Mouse (Mus musculus): Measurements from ENCODE around the gene Trim27.

Trim27 gene

GRCm38 (mm10) chr13:21172241-21173027, 6.8 kb upstream of the Trim27 start:
- DNase-seq (ENCODE audit: low spot score): peak; percentile 58

DNA sequence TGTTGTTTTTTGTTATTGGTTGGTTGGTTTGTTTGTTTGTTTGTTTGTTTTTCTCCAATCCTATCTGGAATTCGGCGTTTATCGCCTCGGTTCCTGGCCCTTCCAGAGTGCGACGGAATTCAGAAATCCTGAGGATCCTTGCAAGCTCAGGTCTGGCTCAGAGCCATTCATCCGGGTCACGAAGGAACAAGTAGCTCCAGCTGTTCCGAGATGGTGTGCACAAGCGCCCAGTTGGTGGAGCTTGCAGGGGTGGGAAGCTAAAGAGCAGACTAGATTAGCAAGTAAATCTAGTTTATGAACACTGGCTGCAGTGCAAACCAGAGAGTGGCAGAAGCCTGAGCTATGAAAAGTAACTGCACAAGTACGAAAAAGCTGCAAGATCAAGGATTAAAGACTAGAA, 6.2 kb upstream of the Trim27 start:
- DNase-seq (ENCODE audit: low spot score): peak; percentile 83

- DNase-seq (ENCODE audit: low spot score): no peak
These were observed 2.5 kb upstream of the Trim27 start for GRCm38 (mm10) chr13:21176733-21177132.

- no peak for DNase-seq (ENCODE audit: low spot score)
These were observed 1.6 kb upstream of the Trim27 start for GRCm38 (mm10) chr13:21177657-21178056.

GRCm38 (mm10) chr13:21178364-21178763, 881 bp upstream of the Trim27 start:
- no peak for DNase-seq (ENCODE audit: low spot score)

- DNase-seq (ENCODE audit: low spot score): peak; percentile 68
These were observed 692 bp downstream of the Trim27 start for GRCm38 (mm10) chr13:21179724-21180550.

- no peak for DNase-seq (ENCODE audit: low spot score)
These were observed 1.6 kb downstream of the Trim27 start for GRCm38 (mm10) chr13:21180551-21181530.

- no peak for DNase-seq (ENCODE audit: low spot score)
These were observed 2.8 kb downstream of the Trim27 start for GRCm38 (mm10) chr13:21181996-21182395.

- DNase-seq (ENCODE audit: low spot score): no peak
These were observed 3.8 kb downstream of the Trim27 start for GRCm38 (mm10) chr13:21183066-21183465.

DNA sequence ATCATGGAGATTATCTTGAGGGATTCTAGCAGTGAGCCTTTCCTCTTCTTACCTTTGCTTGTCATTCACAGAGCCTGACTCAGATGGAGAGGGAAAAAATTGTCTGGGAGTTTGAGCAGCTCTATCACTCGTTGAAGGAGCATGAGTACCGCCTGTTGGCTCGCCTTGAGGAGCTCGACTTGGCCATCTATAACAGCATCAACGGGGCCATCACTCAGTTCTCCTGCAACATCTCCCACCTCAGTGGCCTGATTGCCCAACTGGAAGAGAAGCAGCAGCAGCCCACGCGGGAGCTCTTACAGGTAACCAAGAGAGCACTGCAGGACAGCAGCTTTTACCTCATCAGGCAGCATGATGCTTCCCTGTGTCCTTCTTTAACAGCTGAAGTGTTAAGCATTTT, 4.4 kb downstream of the Trim27 start:
- DNase-seq (ENCODE audit: low spot score): no peak

DNA sequence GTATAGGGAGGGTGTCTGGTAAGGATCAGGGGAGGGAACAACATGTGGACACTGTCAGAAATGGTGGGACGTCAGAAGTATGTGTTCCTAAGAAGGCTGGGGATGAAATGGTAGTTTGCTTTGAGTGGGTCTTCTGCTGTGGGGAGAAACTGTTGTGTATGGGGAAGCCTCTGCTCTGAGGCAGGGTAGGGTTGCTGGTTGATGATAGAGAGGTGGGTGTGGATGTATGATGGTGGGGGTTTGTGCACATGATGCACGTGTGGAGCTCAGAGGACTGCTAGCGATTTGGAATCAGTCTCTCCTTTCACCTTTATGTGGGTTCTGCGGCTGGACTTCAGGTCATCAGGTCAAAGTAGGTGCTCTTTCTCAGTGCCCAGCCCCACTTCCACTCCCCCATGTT, 6.3 kb downstream of the Trim27 start:
- no peak for DNase-seq (ENCODE audit: low spot score)

DNA sequence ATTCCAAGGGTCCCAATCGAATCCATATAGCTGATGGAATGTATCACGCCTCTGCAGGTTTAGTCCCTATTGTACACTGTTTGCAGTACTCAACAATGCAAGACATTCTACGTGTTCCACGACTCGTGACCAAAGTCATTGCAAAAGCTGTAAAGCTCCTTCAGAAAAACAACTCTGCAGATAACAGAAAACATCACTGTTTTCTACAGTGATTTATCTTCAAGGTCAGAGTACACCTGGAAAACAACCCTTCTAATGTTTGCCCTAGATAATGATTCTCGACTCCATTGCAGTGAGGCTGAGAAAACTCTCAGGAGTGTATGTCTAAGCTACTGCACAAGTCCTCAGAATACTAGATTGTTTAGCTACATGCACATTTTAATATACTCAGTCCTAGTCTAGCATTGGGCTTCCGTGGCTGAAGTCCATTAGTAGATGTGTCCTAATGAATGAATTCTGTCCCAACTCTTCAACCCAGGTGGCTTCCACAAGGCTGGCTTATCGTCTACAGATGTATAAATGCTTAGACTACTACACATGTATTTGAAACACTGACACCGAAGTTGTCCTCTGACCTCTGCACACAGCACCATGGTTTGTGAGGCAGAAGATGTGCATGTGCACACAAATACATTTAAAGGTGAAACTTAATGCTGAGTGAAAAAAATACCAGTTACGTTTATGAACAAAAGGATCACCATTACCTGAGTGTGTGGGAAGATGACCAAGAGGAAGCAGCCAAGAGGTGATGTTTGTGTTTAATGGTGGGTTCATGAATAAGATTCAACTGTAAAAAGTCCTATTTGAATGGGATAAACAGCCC, 16.4 kb downstream of the Trim27 start:
- DNase-seq (ENCODE audit: low spot score): no peak

GRCm38 (mm10) chr13:21197721-21198120, 18.5 kb downstream of the Trim27 start:
- no peak for DNase-seq (ENCODE audit: low spot score)

GRCm38 (mm10) chr13:21198313-21198712, 19.1 kb downstream of the Trim27 start:
- DNase-seq (ENCODE audit: low spot score): no peak

- DNase-seq (ENCODE audit: low spot score): no peak
These were observed 20.1 kb downstream of the Trim27 start for GRCm38 (mm10) chr13:21199046-21200028.

GRCm38 (mm10) chr13:21200043-21200999, 21.1 kb downstream of the Trim27 start:
- peak; percentile 96 for DNase-seq (ENCODE audit: low spot score)

GRCm38 (mm10) chr13:21215275-21215983, 36.2 kb downstream of the Trim27 start:
- DNase-seq (ENCODE audit: low spot score): peak; percentile 37

DNA sequence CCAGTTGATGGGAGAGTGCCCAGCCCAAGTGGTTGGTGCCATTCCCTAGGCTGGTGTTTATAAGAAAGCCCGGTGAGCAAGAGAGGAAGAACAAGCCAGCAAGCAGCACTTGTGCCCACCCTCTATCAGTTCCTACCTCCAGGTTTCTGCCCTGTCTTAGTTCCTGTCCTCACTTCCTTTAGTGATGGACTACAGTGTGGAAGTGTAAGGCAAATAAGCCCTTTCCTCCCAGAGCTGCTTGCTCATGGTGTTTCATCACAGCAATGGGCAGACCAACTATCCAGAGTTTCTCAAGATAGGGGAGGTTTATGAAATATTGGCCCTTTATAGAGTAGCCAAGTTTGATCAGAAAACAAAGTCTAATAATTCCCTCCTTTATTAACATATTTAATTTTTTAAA, 37.5 kb downstream of the Trim27 start:
- no peak for DNase-seq (ENCODE audit: low spot score)
